17 mouse cellular contexts compared by ENCODE assay signal in genomic region chr2:33364656-33365055, GRCm38 (mm10). TPM values are rescaled to one million over a fixed set of nuclear protein-coding genes. Genes with fewer than 3 reads are reported as not detected.
DNase-seq lines count a peak whose midpoint lies in the region; ATAC-seq and TF ChIP-seq lines count a peak whose summit lies in the region.
"Had no signal": no experiment of that assay in that cellular context is flagged by ENCODE, and none has a peak within 500 bp of the region (broad histone marks: within the 10 kb centered on the region; RNA-seq: fewer than 3 reads in every experiment).

No protein-coding gene starts in this region.

- no peak overlapping the region for H3K4me3 ChIP-seq in layer of hippocampus, adult 2 months
- no peak overlapping the region for H3K4me3 ChIP-seq in stomach, embryonic 14.5 days (ENCODE audit: low read depth, low read length)
- no peak overlapping the region for H3K4me3 ChIP-seq in stomach, postnatal 0 days (ENCODE audit: low read depth, low read length)
- no peak overlapping the region for H3K4me3 ChIP-seq in stomach, embryonic 16.5 days (replicated peaks; ENCODE audit: low read length)
- H3K4me3 ChIP-seq in kidney, embryonic 14.5 days (ENCODE audit: low read length), result no peak overlapping the region
- H3K4me3 ChIP-seq: embryonic facial prominence, embryonic 13.5 days; forebrain, embryonic 13.5 days; heart, embryonic 12.5 days; hindbrain, embryonic 10.5 days had no signal

- no peak for ATAC-seq in stomach, embryonic 14.5 days (ENCODE audit: insufficient number of reproducible peaks, insufficient read depth, low FRiP score, low read depth)
- ATAC-seq in stomach, postnatal 0 days (ENCODE audit: low FRiP score, low TSS enrichment), result no peak
- ATAC-seq in stomach, embryonic 16.5 days (ENCODE audit: insufficient read depth, low FRiP score), result no peak
- no peak for ATAC-seq in kidney, embryonic 14.5 days (ENCODE audit: low FRiP score, low TSS enrichment)

- peak; percentile 10 for DNase-seq in cerebellum, adult 9-11 months
- DNase-seq in cerebellum, postnatal 25 days, result no peak
- no peak for DNase-seq in layer of hippocampus, adult 2 months (ENCODE audit: low spot score in 2 of 2)
- no peak for DNase-seq in layer of hippocampus, postnatal 10 days (ENCODE audit: low spot score in 2 of 2)
- no peak for DNase-seq in stomach, postnatal 0 days (ENCODE audit: low spot score)
- DNase-seq: adrenal gland, adult 2 months; adrenal gland, postnatal 25 days; gastrocnemius, postnatal 10 days had no signal

- H3K27me3 ChIP-seq in stomach, embryonic 14.5 days (ENCODE audit: control insufficient read depth, insufficient read depth, low read length), result no peaks in the 10 kb centered on the region
- H3K27me3 ChIP-seq in stomach, postnatal 0 days (ENCODE audit: control insufficient read depth, insufficient read depth, low read length), result no peaks in the 10 kb centered on the region
- H3K27me3 ChIP-seq in stomach, embryonic 16.5 days (ENCODE audit: control insufficient read depth, insufficient read depth, low read length), result no peaks in the 10 kb centered on the region
- H3K27me3 ChIP-seq in kidney, embryonic 14.5 days (ENCODE audit: control insufficient read depth, insufficient read depth, low read length), result no peaks in the 10 kb centered on the region
- H3K27me3 ChIP-seq: CH12.LX; embryonic facial prominence, embryonic 13.5 days; forebrain, embryonic 13.5 days; heart, embryonic 12.5 days had no signal

- TF ChIP-seq EP300 in stomach, postnatal 0 days (optimal IDR thresholded peaks at IDR 0.05), result no peak

- no peaks in the 10 kb centered on the region for H3K36me3 ChIP-seq in stomach, embryonic 14.5 days (ENCODE audit: control insufficient read depth, insufficient read depth, low read length)
- no peaks in the 10 kb centered on the region for H3K36me3 ChIP-seq in stomach, postnatal 0 days (ENCODE audit: control insufficient read depth, insufficient read depth, low read length)
- H3K36me3 ChIP-seq in stomach, embryonic 16.5 days (ENCODE audit: control insufficient read depth, insufficient read depth, low read length), result no peaks in the 10 kb centered on the region
- H3K36me3 ChIP-seq in kidney, embryonic 14.5 days (ENCODE audit: control insufficient read depth, insufficient read depth, low read length), result no peaks in the 10 kb centered on the region
- H3K36me3 ChIP-seq: embryonic facial prominence, embryonic 13.5 days; heart, embryonic 12.5 days had no signal

- WGBS in stomach, embryonic 14.5 days, result 88% methylated on average over 4 of the region's 4 CpGs
- WGBS in stomach, postnatal 0 days, result 64% methylated on average over 4 of the region's 4 CpGs
- 81% methylated on average over 4 of the region's 4 CpGs for WGBS in stomach, embryonic 16.5 days
- 93% methylated on average over 4 of the region's 4 CpGs for WGBS in kidney, embryonic 14.5 days

- peak overlapping the region; percentile 83 for H3K27ac ChIP-seq in layer of hippocampus, adult 2 months
- peak overlapping the region; percentile 88; the same call in 1 of the 2 replicates for H3K27ac ChIP-seq in stomach, embryonic 14.5 days (ENCODE audit: low read length)
- H3K27ac ChIP-seq in stomach, postnatal 0 days (replicated peaks), result no peak overlapping the region; the same call in 1 of the 2 replicates
- peak overlapping the region; percentile 87; the same call in 1 of the 2 replicates for H3K27ac ChIP-seq in stomach, embryonic 16.5 days (ENCODE audit: low read length)
- no peak overlapping the region for H3K27ac ChIP-seq in kidney, embryonic 14.5 days (ENCODE audit: low read depth, low read length)
- H3K27ac ChIP-seq: embryonic facial prominence, embryonic 13.5 days; hindbrain, embryonic 10.5 days had no signal

- H3K9ac ChIP-seq in stomach, embryonic 14.5 days (replicated peaks; ENCODE audit: low read depth, low read length), result no peak overlapping the region
- H3K9ac ChIP-seq in stomach, postnatal 0 days (ENCODE audit: low read length), result no peak overlapping the region
- H3K9ac ChIP-seq in stomach, embryonic 16.5 days (ENCODE audit: low read length), result no peak overlapping the region
- no peak overlapping the region for H3K9ac ChIP-seq in kidney, embryonic 14.5 days (ENCODE audit: low read depth, low read length)
- H3K9ac ChIP-seq: embryonic facial prominence, embryonic 13.5 days; forebrain, embryonic 13.5 days; heart, embryonic 12.5 days; hindbrain, embryonic 14.5 days had no signal

- no peak overlapping the region for H3K4me2 ChIP-seq in stomach, embryonic 14.5 days (replicated peaks; ENCODE audit: low read depth, low read length)
- no peak overlapping the region for H3K4me2 ChIP-seq in stomach, postnatal 0 days (replicated peaks; ENCODE audit: low read depth)
- H3K4me2 ChIP-seq in stomach, embryonic 16.5 days (ENCODE audit: low read depth, low read length), result no peak overlapping the region
- no peak overlapping the region for H3K4me2 ChIP-seq in kidney, embryonic 14.5 days (replicated peaks; ENCODE audit: low read depth, low read length)
- H3K4me2 ChIP-seq: embryonic facial prominence, embryonic 13.5 days; heart, embryonic 12.5 days; hindbrain, embryonic 14.5 days had no signal

- peaks cover 19% of the 10 kb centered on the region; the same call in 1 of the 2 replicates for H3K4me1 ChIP-seq in stomach, embryonic 14.5 days (ENCODE audit: control insufficient read depth, insufficient read depth, low read length)
- H3K4me1 ChIP-seq in stomach, postnatal 0 days (replicated peaks; ENCODE audit: control insufficient read depth, insufficient read depth), result peaks cover 5% of the 10 kb centered on the region
- peaks cover 22% of the 10 kb centered on the region for H3K4me1 ChIP-seq in stomach, embryonic 16.5 days (ENCODE audit: control insufficient read depth, insufficient read depth, low read length)
- no peaks in the 10 kb centered on the region for H3K4me1 ChIP-seq in kidney, embryonic 14.5 days (ENCODE audit: control insufficient read depth, insufficient read depth, low read length)
- H3K4me1 ChIP-seq: embryonic facial prominence, embryonic 13.5 days had no signal

- H3K9me3 ChIP-seq in stomach, embryonic 14.5 days (ENCODE audit: control insufficient read depth, low read depth, low read length), result no peaks in the 10 kb centered on the region
- H3K9me3 ChIP-seq in stomach, postnatal 0 days (ENCODE audit: control insufficient read depth, low read length), result no peaks in the 10 kb centered on the region
- no peaks in the 10 kb centered on the region for H3K9me3 ChIP-seq in stomach, embryonic 16.5 days (replicated peaks; ENCODE audit: control insufficient read depth, low read length)
- no peaks in the 10 kb centered on the region for H3K9me3 ChIP-seq in kidney, embryonic 14.5 days (ENCODE audit: control insufficient read depth, low read length)
- H3K9me3 ChIP-seq: embryonic facial prominence, embryonic 13.5 days; forebrain, embryonic 13.5 days; heart, embryonic 12.5 days; hindbrain, embryonic 10.5 days had no signal

- no peak for TF ChIP-seq CTCF in layer of hippocampus, adult 2 months (conservative IDR thresholded peaks at IDR 0.05)
- TF ChIP-seq CTCF in stomach, postnatal 0 days (IDR thresholded peaks at IDR 0.05; ENCODE audit: low read depth), result no peak

RNA-seq across cellular contexts. Expression of gene Ralgps1, which starts 6.6 kb away (rescaled TPM):
- total RNA-seq in layer of hippocampus, adult 2 months (2021), result 10 to 100 TPM; 68.2 TPM
- 10 to 100 TPM; 69.3 to 78.0 TPM for total RNA-seq in layer of hippocampus, postnatal 10 days (2021)
- 10.6 and 12.4 TPM in 2 replicates for polyA plus RNA-seq in stomach, embryonic 14.5 days (2014; fragmentation: Nextera tagmentation; extraction: Ambion mirVana)
- 2.1 and 2.2 TPM in 2 replicates for polyA plus RNA-seq in stomach, postnatal 0 days (2015; fragmentation: Nextera tagmentation; extraction: Ambion mirVana)
- polyA plus RNA-seq in stomach, embryonic 16.5 days (2015; fragmentation: Nextera tagmentation; extraction: Ambion mirVana), result 7.9 and 8.0 TPM in 2 replicates
- polyA plus RNA-seq in kidney, embryonic 14.5 days (2014; fragmentation: Nextera tagmentation; extraction: Ambion mirVana), result 4.8 and 7.9 TPM in 2 replicates

Comparison
In these comparisons a context has a peak if more than half of its experiments do, and no peak if none do; other contexts are left out.
1. H3K27ac ChIP-seq: peak in layer of hippocampus, adult 2 months (single experiment), stomach, embryonic 14.5 days (single experiment) and stomach, embryonic 16.5 days (single experiment); none in stomach, postnatal 0 days (single experiment) and kidney, embryonic 14.5 days (single experiment).